Comparison of ENCODE assay signal across 8 mouse cellular contexts in genomic region chr1:46022262-46022661, GRCm38 (mm10). TPM values are rescaled to one million over a fixed set of nuclear protein-coding genes. Genes with fewer than 3 reads are reported as not detected.
A peak's percentile ranks its signal among the peaks of the same experiment; 100 is the strongest.
DNase-seq lines count a peak whose midpoint lies in the region; ATAC-seq lines count a peak whose summit lies in the region.

No protein-coding gene starts in this region.

- DNase-seq in gastrocnemius, postnatal 10 days: peak; percentile 8
- DNase-seq in gastrocnemius, postnatal 36 days: no peak
- peak; percentile 44 for DNase-seq in 416B (ENCODE audit: low read depth)
- DNase-seq in adipocyte (ENCODE audit: low spot score): peak; percentile 67
- DNase-seq in left cerebral cortex, postnatal 25 days (ENCODE audit: low spot score in 2 of 2): peak; percentile 49 to 65
- peak; percentile 9 for DNase-seq in right cerebral cortex, postnatal 25 days
- DNase-seq in spleen, postnatal 36 days (ENCODE audit: low spot score in 2 of 2): no peak

- peak; percentile 76 to 77; a peak in 3 of 4 replicates for ATAC-seq in hematopoietic stem cell, adult 5-6 weeks (replicated peaks in 1 of 2; ENCODE audit: insufficient read depth in 1 of 2, low FRiP score in 2 of 2, low TSS enrichment in 1 of 2, low read depth in 1 of 2, poor library complexity in 2 of 2, severe bottlenecking in 2 of 2)

- intact Hi-C loops in gastrocnemius, postnatal 36 days (cut with DNase I): no loop called here
- intact Hi-C loops in left cerebral cortex, postnatal 25 days (cut with DNase I): loop anchor here (2.0 kb wide), 1 partner anchor 205 kb away; no protein-coding TSS in a partner anchor

RNA-seq across cellular contexts. Expression of gene Dnah7b, which starts 43.9 kb away (rescaled TPM):
- under 1 TPM; 0.47 to 0.52 TPM for total RNA-seq in gastrocnemius, postnatal 10 days (2021)
- total RNA-seq in gastrocnemius, postnatal 36 days (2021): under 1 TPM; 0.10 to 0.13 TPM
- 0.05 and 0.13 TPM in 2 replicates for total RNA-seq in hematopoietic stem cell, adult 5-6 weeks (2017)
- under 1 TPM; 0.82 to 0.92 TPM for total RNA-seq in left cerebral cortex, postnatal 25 days (2021)

Comparison
In these comparisons a context has a peak if more than half of its experiments do, and no peak if none do; other contexts are left out.
1. DNase-seq: peak in gastrocnemius, postnatal 10 days (single experiment), 416B (single experiment), adipocyte (single experiment), left cerebral cortex, postnatal 25 days (2 of 2) and right cerebral cortex, postnatal 25 days (single experiment); none in gastrocnemius, postnatal 36 days (0 of 2) and spleen, postnatal 36 days (0 of 2).